Mouse (Mus musculus) liver, embryonic 15.5 days (tissue): ENCODE measurements at regions not wholly inside any gene's neighbourhood (a gene's known extent, or its start where the extent isn't known, plus 50 kb on each side); places are given as distances from the start of the nearest gene placed in this dataset.

Experiments used
- ATAC-seq: fragments of 200-750 bp; cut with Nextera tagmentation; 2 replicates; pipeline ENCODE4 v1.8.0; 2017; ENCODE audit warnings: moderate number of reproducible peaks, mild to moderate bottlenecking, moderate library complexity; ENCODE audit not compliant: insufficient read depth
- H3K27ac ChIP-seq: fragments of 300-500 bp; sonication (generic); replicated peaks from 2 replicates; pipeline ENCODE4 v1.5.1; 2015; ENCODE audit warnings: mild to moderate bottlenecking, inconsistent platforms
- H3K27me3 ChIP-seq: fragments of 300-500 bp; sonication (generic); 2 replicates; pipeline ENCODE4 v1.6.1; 2015; ENCODE audit warnings: mild to moderate bottlenecking, inconsistent platforms
- H3K36me3 ChIP-seq: fragments of 300-500 bp; sonication (generic); replicated peaks from 2 replicates; pipeline ENCODE4 v1.6.1; 2015; ENCODE audit warnings: moderate library complexity, mild to moderate bottlenecking, inconsistent platforms
- H3K4me1 ChIP-seq: fragments of 300-500 bp; sonication (generic); replicated peaks from 2 replicates; pipeline ENCODE4 v1.6.1; 2015; ENCODE audit warnings: inconsistent platforms
- H3K4me2 ChIP-seq: fragments of 300-500 bp; sonication (generic); 2 replicates; pipeline ENCODE4 v1.6.1; 2015; ENCODE audit warnings: moderate library complexity, mild to moderate bottlenecking, inconsistent platforms
- H3K4me3 ChIP-seq: fragments of 300-500 bp; sonication (generic); replicated peaks from 2 replicates; pipeline ENCODE4 v1.5.1; 2015; ENCODE audit warnings: mild to moderate bottlenecking, inconsistent platforms
- H3K9ac ChIP-seq: fragments of 300-500 bp; sonication (generic); 2 replicates; pipeline ENCODE4 v1.6.1; 2015; ENCODE audit warnings: moderate library complexity, mild to moderate bottlenecking, inconsistent platforms
- H3K9me3 ChIP-seq: fragments of 300-500 bp; sonication (generic); replicated peaks from 2 replicates; pipeline ENCODE4 v1.6.1; 2016; ENCODE audit warnings: inconsistent platforms
- WGBS: fragments of 180-500 bp; shearing (Covaris S2); methylation state at CpG from one replicate; pipeline ENCODE4 v1.1.7; 2015; ENCODE audit warnings: mixed read lengths; ENCODE audit not compliant: insufficient replicate concordance; 5-methylcytosine and 5-hydroxymethylcytosine counted together

DNA sequence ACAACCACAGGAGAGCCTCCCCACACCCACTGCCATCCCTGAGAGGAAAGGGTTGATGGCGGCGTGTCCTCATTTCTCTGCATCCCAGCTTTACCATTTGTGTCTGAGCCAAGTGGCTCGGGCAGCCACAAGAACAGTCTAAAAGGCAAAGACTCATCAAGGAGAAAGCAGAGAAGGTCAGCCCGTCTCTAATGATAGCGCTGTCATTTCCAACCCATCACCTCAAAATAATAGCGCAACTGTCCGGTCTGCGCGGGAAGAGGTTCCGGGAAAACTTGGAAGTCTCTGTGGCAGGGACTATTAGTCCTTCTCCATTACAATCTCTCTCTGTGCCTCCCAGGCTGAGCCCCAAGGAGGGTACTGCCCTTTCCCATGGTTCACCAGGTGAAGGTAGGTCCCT, 124.5 kb upstream of the Aldh1b1 start:
- 80% methylated on average over 10 of the region's 10 CpGs for WGBS
- peaks cover 10% of the 10 kb centered on the region; the same call in 1 of the 2 replicates for H3K27me3 ChIP-seq
- H3K9ac ChIP-seq = no peak overlapping the region
- H3K36me3 ChIP-seq = no peaks in the 10 kb centered on the region
- no peak overlapping the region for H3K4me3 ChIP-seq
- no peak overlapping the region for H3K4me2 ChIP-seq
- H3K27ac ChIP-seq = no peak overlapping the region
- no peak for ATAC-seq
- no peaks in the 10 kb centered on the region for H3K4me1 ChIP-seq
- H3K9me3 ChIP-seq = no peaks in the 10 kb centered on the region

DNA sequence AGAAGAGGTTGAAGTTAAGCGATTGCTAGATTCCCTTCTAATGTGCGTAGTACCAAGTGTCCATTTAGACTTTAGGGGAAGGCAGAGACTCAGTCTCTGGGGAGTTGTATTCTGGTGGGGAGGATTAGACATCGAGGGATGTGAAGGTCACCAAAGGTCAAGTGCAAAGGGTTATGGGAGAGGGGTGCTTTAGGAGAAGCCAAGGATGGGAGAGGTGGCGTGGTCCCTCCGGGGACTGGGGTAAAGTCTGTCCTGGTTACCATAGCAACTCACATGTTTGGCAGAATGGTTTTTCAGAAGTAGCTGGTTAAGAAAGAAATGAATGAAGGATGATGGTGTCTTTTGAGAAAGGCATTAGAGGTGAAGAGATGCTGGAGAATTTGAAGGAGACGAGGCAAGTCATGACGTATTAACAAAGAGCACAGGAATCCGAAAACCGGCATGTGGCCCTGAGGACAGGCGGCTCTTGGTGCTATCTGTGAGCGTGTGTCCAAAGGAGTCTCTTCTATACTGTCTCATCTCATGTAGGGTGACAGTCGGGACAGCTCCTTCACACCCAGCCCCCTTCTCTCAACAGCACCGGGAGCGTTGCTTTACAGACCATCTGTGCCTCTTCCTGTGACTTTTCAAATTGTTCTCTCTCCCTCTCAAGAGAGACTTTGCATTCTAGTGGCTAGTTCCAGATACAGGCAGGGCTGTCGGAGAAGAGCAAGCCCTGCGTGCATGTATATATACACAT, 125.6 kb upstream of the Aldh1b1 start:
- H3K9me3 ChIP-seq = no peaks in the 10 kb centered on the region
- no peak overlapping the region for H3K4me2 ChIP-seq
- 51% methylated on average over 16 of the region's 16 CpGs for WGBS
- H3K36me3 ChIP-seq = no peaks in the 10 kb centered on the region
- no peak for ATAC-seq
- H3K27me3 ChIP-seq = peaks cover 10% of the 10 kb centered on the region; the same call in 1 of the 2 replicates
- no peak overlapping the region for H3K9ac ChIP-seq
- H3K27ac ChIP-seq = no peak overlapping the region
- no peak overlapping the region for H3K4me3 ChIP-seq
- H3K4me1 ChIP-seq = no peaks in the 10 kb centered on the region

DNA sequence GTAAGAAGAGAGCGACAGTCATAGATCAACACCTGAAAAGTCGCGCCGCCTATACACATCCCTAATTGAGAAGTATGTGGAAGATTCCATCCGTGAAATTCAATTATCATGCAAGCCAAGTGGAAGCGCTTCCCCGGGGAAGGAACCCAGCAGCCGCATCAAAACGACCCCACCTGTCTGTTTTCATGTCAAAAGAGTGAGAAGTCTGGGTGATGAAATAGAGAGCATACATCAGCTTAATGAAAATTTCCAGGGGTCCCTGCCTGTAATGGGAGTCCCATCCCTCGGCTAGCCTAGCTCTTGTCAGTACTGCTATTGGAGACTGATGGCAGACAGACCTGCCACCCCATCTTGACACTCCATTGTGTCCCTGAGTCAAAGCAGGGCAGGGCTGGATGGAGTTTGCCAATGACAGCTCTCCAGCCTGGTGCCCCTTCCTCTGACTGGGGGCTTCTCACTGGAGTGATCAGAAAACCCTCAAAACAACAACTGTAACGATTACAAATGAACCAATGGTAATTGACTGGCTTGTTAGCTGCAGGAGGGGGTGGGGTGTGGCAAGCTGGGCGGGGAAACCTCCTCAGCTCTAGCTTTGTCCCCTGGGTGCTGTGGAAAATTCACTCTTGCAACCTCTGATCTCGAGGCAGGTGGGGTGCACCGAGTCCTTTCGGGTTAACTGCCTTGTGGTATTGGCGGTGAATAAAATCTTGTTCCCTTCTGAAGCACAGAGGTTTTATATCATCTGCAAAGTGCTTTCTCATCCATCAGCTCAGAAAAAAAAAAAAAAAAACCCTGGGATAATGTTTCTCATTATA, 126.4 kb upstream of the Aldh1b1 start:
- Histone ChIP-seq H3K27ac (no peak overlapping the region), H3K27me3 (peaks cover 10% of the 10 kb centered on the region; the same call in 1 of the 2 replicates), H3K36me3 (no peaks in the 10 kb centered on the region), H3K9me3 (no peaks in the 10 kb centered on the region), H3K4me3 (no peak overlapping the region), H3K9ac (no peak overlapping the region), H3K4me2 (no peak overlapping the region), H3K4me1 (no peaks in the 10 kb centered on the region)
- WGBS = 56% methylated on average over 16 of the region's 16 CpGs
- ATAC-seq = no peak

DNA sequence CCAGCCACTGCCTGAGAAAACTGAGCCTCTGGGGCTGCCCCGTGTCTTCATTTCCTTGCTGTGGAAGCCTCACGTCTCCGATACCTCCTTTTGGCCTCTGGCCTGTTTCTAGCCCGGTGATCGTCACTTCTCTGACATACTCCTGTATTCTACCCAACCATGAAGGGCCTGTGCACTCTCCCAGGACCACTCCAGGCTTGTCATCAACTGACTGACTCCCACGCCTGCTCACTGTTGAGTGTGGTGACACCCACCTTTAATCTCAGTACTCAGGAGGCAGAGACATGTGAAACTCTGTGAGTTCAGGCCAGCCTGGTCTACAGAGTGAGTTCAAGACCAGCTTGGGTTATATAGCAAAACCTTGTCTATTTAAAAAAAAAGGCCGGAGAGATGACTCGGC, 132.1 kb upstream of the Shb start:
- Histone ChIP-seq H3K4me1 (no peaks in the 10 kb centered on the region), H3K4me3 (no peak overlapping the region), H3K9ac (no peak overlapping the region), H3K27ac (no peak overlapping the region), H3K36me3 (no peaks in the 10 kb centered on the region), H3K4me2 (no peak overlapping the region), H3K27me3 (no peaks in the 10 kb centered on the region), H3K9me3 (no peaks in the 10 kb centered on the region)
- WGBS = 69% methylated on average over 8 of the region's 8 CpGs
- no peak for ATAC-seq

DNA sequence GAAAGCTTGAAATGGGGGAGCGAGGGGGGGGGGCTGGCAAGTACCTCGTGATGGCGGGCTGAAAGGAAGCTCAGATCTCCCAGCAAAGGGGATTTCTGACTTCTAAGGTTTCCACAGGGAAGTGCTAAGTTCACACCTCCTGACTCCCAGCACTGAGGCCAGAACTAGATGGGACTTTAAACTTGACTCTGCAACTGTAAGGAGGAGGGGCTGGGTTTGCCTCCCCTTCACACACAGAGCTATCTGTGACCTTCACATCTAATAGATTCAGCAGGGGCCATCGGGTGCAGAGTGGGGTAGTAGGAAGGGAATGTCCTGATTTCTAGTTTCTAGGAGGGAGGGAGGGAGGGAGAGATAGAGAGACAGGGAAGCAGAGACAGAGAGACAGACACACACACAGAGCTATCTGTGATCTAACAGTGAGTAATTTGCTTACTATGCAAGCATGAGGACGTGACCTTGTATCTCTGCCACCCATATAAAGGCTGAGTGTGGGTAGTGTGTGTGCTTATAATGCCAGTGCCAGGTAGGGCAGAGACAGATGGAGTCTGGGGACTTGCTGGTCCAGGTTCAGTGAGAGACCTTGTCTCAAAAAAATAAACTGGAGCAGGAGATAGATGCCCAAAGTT, 125.2 kb upstream of the Shb start:
- Histone ChIP-seq H3K4me2 (no peak overlapping the region), H3K4me3 (no peak overlapping the region), H3K27ac (no peak overlapping the region), H3K9ac (no peak overlapping the region), H3K9me3 (no peaks in the 10 kb centered on the region), H3K27me3 (peaks cover 9% of the 10 kb centered on the region), H3K4me1 (no peaks in the 10 kb centered on the region), H3K36me3 (no peaks in the 10 kb centered on the region)
- WGBS = 31% methylated on average over 5 of the region's 5 CpGs
- ATAC-seq = peak; percentile 12; the same call in 1 of the 2 replicates

DNA sequence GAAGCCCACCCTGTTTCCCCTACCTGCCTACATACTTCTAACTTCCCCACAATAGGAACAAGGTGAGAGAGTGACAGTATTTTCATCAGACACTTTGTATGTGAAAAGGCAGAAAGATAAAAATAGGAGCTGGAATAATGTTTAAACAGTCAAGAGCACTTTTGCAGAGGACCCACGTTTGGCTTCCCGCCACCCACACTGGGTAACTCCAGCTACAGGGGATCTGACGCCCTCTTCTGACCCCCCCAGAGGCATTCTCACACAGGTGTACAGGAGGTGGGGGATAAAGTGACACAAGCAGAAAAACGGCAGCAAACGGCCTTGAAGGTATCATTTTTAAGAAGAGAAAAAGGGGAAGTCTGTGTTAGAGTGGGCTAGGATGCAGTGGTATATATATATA, 123.5 kb upstream of the Shb start:
- no peaks in the 10 kb centered on the region for H3K9me3 ChIP-seq
- ATAC-seq = no peak
- H3K27ac ChIP-seq = no peak overlapping the region
- no peaks in the 10 kb centered on the region for H3K4me1 ChIP-seq
- whole genome bisulfite sequencing = 24% methylated on average over 5 of the region's 5 CpGs
- no peak overlapping the region for H3K9ac ChIP-seq
- H3K27me3 ChIP-seq = peaks cover 9% of the 10 kb centered on the region
- no peak overlapping the region for H3K4me3 ChIP-seq
- no peak overlapping the region for H3K4me2 ChIP-seq
- H3K36me3 ChIP-seq = no peaks in the 10 kb centered on the region

DNA sequence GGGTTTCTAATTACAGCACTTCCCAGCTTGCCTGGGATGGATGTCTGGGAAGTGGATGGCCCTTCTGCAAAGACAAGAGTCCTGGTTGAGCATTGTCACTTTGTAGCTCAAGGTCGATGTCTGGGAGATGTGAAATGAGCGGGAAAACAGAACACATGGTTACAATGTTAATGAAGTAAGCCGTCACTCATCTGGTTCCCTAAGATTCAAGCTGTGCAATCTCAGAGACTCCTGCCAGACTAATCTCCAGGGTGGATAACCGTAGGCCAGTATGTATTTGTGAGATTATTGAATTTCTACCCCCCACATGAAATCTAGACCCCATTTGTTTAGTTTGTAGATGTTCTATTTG, 122.5 kb upstream of the Shb start:
- Histone ChIP-seq H3K4me2 (peak overlapping the region; percentile 10; the same call in 1 of the 2 replicates), H3K9ac (no peak overlapping the region), H3K4me1 (no peaks in the 10 kb centered on the region), H3K9me3 (no peaks in the 10 kb centered on the region), H3K27me3 (peaks cover 9% of the 10 kb centered on the region), H3K27ac (no peak overlapping the region), H3K36me3 (no peaks in the 10 kb centered on the region), H3K4me3 (no peak overlapping the region)
- ATAC-seq = no peak
- WGBS = 23% methylated on average over 4 of the region's 4 CpGs

DNA sequence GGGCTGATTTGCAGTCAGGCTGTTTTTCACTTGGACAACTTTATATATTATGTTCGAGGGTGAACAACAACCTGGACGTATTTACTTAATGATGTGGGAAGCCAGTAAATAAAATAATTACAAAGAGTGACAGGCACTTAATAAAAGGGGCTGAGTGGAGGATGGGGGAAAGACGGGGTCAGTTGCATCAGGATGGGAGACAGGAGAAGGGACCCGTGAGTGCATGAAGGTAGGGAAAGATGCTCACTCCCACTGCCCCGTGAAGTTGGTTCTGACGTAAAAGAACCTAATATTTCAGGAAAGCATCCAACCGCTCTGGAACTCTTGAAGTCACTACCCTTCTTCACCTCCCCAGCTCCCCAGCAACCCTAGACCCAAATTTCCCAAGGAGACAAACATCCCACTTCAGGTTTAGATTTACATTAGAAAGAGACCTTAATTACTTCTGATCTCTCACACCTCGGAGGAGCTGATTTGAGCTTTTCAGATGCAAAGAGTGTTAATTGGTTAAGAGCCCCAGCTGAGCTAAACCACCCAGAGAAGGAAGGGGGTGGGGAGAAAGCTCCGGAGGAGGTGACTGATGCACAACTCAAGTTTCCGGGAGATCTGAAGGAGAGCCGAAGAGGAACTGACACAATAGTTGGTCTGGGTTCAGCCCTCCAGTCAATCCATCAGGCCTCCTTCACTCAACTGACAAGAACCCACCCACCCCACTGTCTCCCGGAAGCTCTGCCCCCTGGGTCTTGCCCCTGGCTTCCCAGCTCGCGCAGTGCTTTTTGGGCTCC, 121.9 kb upstream of the Shb start:
- no peaks in the 10 kb centered on the region for H3K9me3 ChIP-seq
- no peak overlapping the region for H3K27ac ChIP-seq
- WGBS = 12% methylated on average over 14 of the region's 14 CpGs
- peak overlapping the region; percentile 10; the same call in 1 of the 2 replicates for H3K4me2 ChIP-seq
- no peaks in the 10 kb centered on the region for H3K36me3 ChIP-seq
- H3K27me3 ChIP-seq = peaks cover 9% of the 10 kb centered on the region
- H3K4me1 ChIP-seq = no peaks in the 10 kb centered on the region
- ATAC-seq = no peak
- no peak overlapping the region for H3K9ac ChIP-seq
- H3K4me3 ChIP-seq = no peak overlapping the region

DNA sequence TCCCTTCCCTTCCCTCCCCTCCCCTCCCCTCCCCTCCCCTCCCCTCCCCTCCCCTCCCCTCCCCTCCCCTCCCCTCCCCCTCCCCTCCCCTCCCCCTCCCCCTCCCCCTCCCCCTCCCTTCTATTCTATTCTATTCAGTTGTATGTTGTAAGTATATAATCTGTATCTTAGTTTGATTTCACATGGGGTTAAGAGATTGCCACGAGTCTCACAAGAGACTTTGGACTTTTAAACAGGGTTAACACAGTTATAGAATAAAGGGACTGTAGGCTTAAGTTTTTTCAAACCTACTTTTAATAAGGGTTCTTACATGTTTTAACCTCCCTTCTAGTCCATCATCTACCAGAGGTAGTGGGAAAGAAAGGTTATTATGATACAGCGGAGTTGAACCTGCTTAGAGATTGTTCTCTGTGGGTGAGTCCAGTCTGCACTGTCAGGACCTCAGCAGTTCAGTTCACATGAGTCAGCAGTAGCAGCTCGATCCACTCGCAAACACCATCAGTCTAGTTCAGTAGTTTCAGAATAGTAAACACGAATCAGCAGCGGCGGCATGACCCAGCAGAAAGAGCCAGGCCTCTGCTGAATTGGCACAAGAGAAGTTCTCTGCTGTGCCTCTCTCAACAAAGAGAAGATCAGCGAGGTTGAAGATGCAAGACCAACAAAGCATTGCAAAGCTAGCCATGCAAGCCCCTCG, 116.8 kb upstream of the Shb start:
- no peaks in the 10 kb centered on the region for H3K36me3 ChIP-seq
- ATAC-seq = no peak
- peaks cover under 1% of the 10 kb centered on the region for H3K27me3 ChIP-seq
- no peak overlapping the region for H3K9ac ChIP-seq
- 61% methylated on average over 9 of the region's 9 CpGs for WGBS
- no peak overlapping the region for H3K27ac ChIP-seq
- no peak overlapping the region for H3K4me3 ChIP-seq
- no peaks in the 10 kb centered on the region for H3K4me1 ChIP-seq
- H3K9me3 ChIP-seq = no peaks in the 10 kb centered on the region
- H3K4me2 ChIP-seq = no peak overlapping the region

DNA sequence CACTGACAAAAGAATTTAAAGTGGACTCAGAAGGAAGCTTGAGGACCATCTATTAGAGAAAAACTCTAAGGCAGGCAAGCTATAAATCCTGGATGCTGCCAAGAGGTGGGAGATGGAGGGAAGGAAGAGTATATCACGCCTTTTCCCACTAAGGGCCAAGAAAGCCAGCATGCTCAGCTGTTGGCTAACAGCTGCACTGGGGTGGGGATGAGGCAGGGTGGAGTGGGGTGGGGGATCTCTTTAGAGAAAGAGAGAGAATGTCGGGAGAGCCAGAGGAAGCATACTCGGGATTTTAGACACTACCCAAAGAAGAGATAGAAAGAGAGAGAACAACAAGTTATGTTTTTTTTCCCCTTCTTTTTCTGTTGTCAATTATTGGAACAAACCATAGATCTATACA, 115.2 kb upstream of the Shb start:
- Histone ChIP-seq H3K4me1 (no peaks in the 10 kb centered on the region), H3K27me3 (no peaks in the 10 kb centered on the region), H3K9me3 (no peaks in the 10 kb centered on the region), H3K9ac (no peak overlapping the region), H3K4me3 (no peak overlapping the region), H3K4me2 (no peak overlapping the region), H3K27ac (no peak overlapping the region), H3K36me3 (no peaks in the 10 kb centered on the region)
- ATAC-seq = no peak
- WGBS = 64% methylated on average over 3 of the region's 3 CpGs
